Mouse (Mus musculus) embryonic fibroblast, embryonic 13.5 days (primary cell): ENCODE results near the gene Cox16. TPM values are rescaled to one million over a fixed set of nuclear protein-coding genes. Genes with fewer than 3 reads are reported as not detected.

ENCODE experiments used
- H3K27ac ChIP-seq: 2 replicates; pipeline ENCODE4 v1.5.1; 2012; ENCODE audit warnings: low read length, control low read depth, inconsistent platforms; ENCODE audit not compliant: insufficient read depth
- H3K4me1 ChIP-seq: 2 replicates; pipeline ENCODE4 v1.6.1; 2011; ENCODE audit warnings: low read length; ENCODE audit not compliant: control insufficient read depth, insufficient read depth
- H3K4me3 ChIP-seq: 2 replicates; pipeline ENCODE4 v1.5.1; 2011; ENCODE audit warnings: mild to moderate bottlenecking, control low read depth, low read length; ENCODE audit not compliant: insufficient read depth
- CTCF ChIP-seq: IDR thresholded peaks from 2 replicates; pipeline ENCODE4 v1.5.1; 2011; ENCODE audit warnings: mild to moderate bottlenecking, control low read depth, low read length, moderate library complexity, borderline replicate concordance; ENCODE audit not compliant: insufficient read depth
- POLR2A ChIP-seq: IDR thresholded peaks from 2 replicates; pipeline ENCODE4 v1.6.1; 2011; ENCODE audit warnings: low read depth, mild to moderate bottlenecking, control low read depth, low read length, moderate library complexity
- polyA plus RNA-seq: library from polyadenylated mRNA; stranded (reverse); fragments of >200 nt; gene quantifications from 2 replicates; pipeline ENCODE4 v1.2.4, GENCODE M21; 2011; ENCODE audit warnings: low read depth; ENCODE audit not compliant: missing spikeins, insufficient read length

The Cox16 gene
- polyA plus RNA-seq, 1 experiment, result 68.8 TPM

- Histone ChIP-seq H3K4me1 (no peaks in the 10 kb centered on the region), H3K27ac (no peak overlapping the region), H3K4me3 (no peak overlapping the region)
- no peak for TF ChIP-seq POLR2A
- TF ChIP-seq CTCF, result no peak
Observed at GRCm38 (mm10) chr12:81324116-81324515, 160.8 kb downstream of the Cox16 start.

- no peaks in the 10 kb centered on the region for H3K4me1 ChIP-seq
- TF ChIP-seq POLR2A (no peak), CTCF (no peak)
- H3K27ac ChIP-seq, result no peak overlapping the region
- no peak overlapping the region for H3K4me3 ChIP-seq
Observed at GRCm38 (mm10) chr12:81321021-81321420, 163.9 kb downstream of the Cox16 start.

- TF ChIP-seq POLR2A (no peak), CTCF (no peak)
- Histone ChIP-seq H3K4me1 (no peaks in the 10 kb centered on the region), H3K4me3 (no peak overlapping the region), H3K27ac (no peak overlapping the region)
Observed at GRCm38 (mm10) chr12:81317811-81318210, 167.1 kb downstream of the Cox16 start.

GRCm38 (mm10) chr12:81315953-81316352 is 169.0 kb downstream of the Cox16 start:
- TF ChIP-seq POLR2A (no peak), CTCF (no peak)
- Histone ChIP-seq H3K4me1 (no peaks in the 10 kb centered on the region), H3K4me3 (no peak overlapping the region), H3K27ac (no peak overlapping the region)

Other genes starting within 250 kb of the Cox16 start
- 0.23 and 0.62 TPM in 2 replicates for gene Slc8a3, start 151.9 kb downstream of the Cox16 start, polyA plus RNA-seq
- 1.0 and 1.7 TPM in 2 replicates for gene Gm4787, start 105.7 kb downstream of the Cox16 start, polyA plus RNA-seq
- gene Adam4, start 63.2 kb downstream of the Cox16 start, polyA plus RNA-seq, result 1.1 and 1.5 TPM in 2 replicates
- 11.9 and 12.7 TPM in 2 replicates for gene Gm20498, start 47.8 kb upstream of the Cox16 start, polyA plus RNA-seq
- 35.7 and 38.6 TPM in 2 replicates for gene Synj2bp, start 47.8 kb upstream of the Cox16 start, polyA plus RNA-seq
- gene Adam21, start 83.3 kb upstream of the Cox16 start, polyA plus RNA-seq, result 0.17 and 0.47 TPM in 2 replicates
- gene Med6, start 109.9 kb upstream of the Cox16 start, polyA plus RNA-seq, result 60.3 and 64.0 TPM in 2 replicates
- gene Ttc9, start 146.1 kb upstream of the Cox16 start, polyA plus RNA-seq, result 13.0 and 28.3 TPM in 2 replicates